Mouse (Mus musculus) testis, adult 2 months (tissue): ENCODE data around the gene Rcvrn. TPM values are rescaled to one million over a fixed set of nuclear protein-coding genes. Genes with fewer than 3 reads are reported as not detected.

ENCODE experiments used
- H3K27ac ChIP-seq: fragments of 200-500 bp; 2 replicates; pipeline ENCODE4 v1.5.1; 2012; ENCODE audit warnings: low read depth, low read length; ENCODE audit not compliant: control insufficient read depth, insufficient read depth
- H3K27me3 ChIP-seq: fragments of 200-500 bp; 2 replicates; pipeline ENCODE4 v1.6.1; 2012; ENCODE audit warnings: mild to moderate bottlenecking, low read length, moderate library complexity; ENCODE audit not compliant: control insufficient read depth, insufficient read depth
- H3K36me3 ChIP-seq: fragments of 200-500 bp; 2 replicates; pipeline ENCODE4 v1.6.1; 2012; ENCODE audit warnings: mild to moderate bottlenecking, low read length; ENCODE audit not compliant: control insufficient read depth, insufficient read depth
- H3K4me1 ChIP-seq: fragments of 200-500 bp; 2 replicates; pipeline ENCODE4 v1.6.1; 2012; ENCODE audit warnings: low read length; ENCODE audit not compliant: control insufficient read depth, insufficient read depth
- H3K4me3 ChIP-seq: fragments of 200-500 bp; 2 replicates; pipeline ENCODE4 v1.5.1; 2012; ENCODE audit warnings: low read depth, mild to moderate bottlenecking, low read length, moderate library complexity, mixed read lengths; ENCODE audit not compliant: control insufficient read depth
- CTCF ChIP-seq: fragments of 200-500 bp; IDR thresholded peaks from 2 replicates; pipeline ENCODE4 v1.5.1; 2012; ENCODE audit warnings: low read depth, mild to moderate bottlenecking, inconsistent platforms, low read length, moderate library complexity; ENCODE audit not compliant: control insufficient read depth, insufficient read depth, insufficient replicate concordance
- POLR2A ChIP-seq: fragments of 200-500 bp; IDR thresholded peaks from 2 replicates; pipeline ENCODE4 v1.6.1; 2012; ENCODE audit warnings: low read depth, mild to moderate bottlenecking, inconsistent platforms, low read length, moderate library complexity; ENCODE audit not compliant: control insufficient read depth
- polyA plus RNA-seq: library from polyadenylated mRNA; depleted of rRNA; stranded (reverse); fragments of >200 nt; gene quantifications from 2 replicates; pipeline ENCODE4 v1.2.3, GENCODE M21; 2012; rRNA removed

Rcvrn gene
- not detected in 2 replicates for polyA plus RNA-seq

DNA sequence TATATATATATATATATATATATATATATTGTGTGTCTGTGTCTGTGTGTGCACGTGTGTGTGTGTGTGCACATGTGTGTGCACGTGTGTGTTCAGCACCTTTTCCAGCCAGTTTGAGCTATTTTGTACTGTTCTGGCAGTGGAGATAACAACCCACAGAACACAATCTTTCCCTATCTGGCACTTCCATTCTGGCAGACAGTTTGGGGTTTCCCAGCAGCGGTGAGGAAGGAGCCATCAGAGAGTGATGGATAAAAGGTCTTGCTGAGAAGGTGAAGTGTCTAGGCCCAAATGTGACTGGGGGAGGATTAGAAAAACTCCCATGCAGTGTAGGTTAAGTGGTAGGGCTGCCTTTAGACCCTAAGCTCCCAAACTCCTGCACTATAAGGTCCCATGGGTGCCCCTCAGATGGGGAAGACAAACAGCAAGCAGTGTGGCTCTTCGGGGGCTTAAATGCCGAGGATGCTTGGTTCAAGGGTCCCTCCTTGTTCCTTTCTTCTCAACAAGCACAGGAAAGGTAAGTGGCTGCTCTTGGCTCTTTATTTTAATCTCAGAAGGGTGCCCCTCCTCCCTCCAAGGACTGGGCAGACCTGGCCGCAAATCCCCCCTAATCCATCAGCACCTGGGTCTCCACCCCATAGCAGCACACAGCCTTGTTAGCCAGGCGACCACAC lies at the start of gene Rcvrn:
Gene Rcvrn, plus strand, starts transcription at position 624 of the 674 bp plus-strand sequence.
- H3K27me3 ChIP-seq: no peaks in the 10 kb centered on the region
- H3K4me3 ChIP-seq: peak within 1 kb of the TSS; percentile 7
- no peaks in the 10 kb centered on the region for H3K36me3 ChIP-seq
- TF ChIP-seq CTCF: no peak
- no peak for TF ChIP-seq POLR2A
- peaks cover 8% of the 10 kb centered on the region for H3K4me1 ChIP-seq
- H3K27ac ChIP-seq: no peak within 1 kb of the TSS

GRCm38 (mm10) chr11:67647745-67648144 lies 47.4 kb upstream of the Rcvrn start:
- Histone ChIP-seq H3K36me3 (no peaks in the 10 kb centered on the region), H3K27me3 (no peaks in the 10 kb centered on the region), H3K27ac (peak overlapping the region; percentile 18), H3K4me3 (no peak overlapping the region), H3K4me1 (no peaks in the 10 kb centered on the region)
- TF ChIP-seq POLR2A (no peak), CTCF (peak; percentile 70; the same call in 1 of the 2 replicates)

DNA sequence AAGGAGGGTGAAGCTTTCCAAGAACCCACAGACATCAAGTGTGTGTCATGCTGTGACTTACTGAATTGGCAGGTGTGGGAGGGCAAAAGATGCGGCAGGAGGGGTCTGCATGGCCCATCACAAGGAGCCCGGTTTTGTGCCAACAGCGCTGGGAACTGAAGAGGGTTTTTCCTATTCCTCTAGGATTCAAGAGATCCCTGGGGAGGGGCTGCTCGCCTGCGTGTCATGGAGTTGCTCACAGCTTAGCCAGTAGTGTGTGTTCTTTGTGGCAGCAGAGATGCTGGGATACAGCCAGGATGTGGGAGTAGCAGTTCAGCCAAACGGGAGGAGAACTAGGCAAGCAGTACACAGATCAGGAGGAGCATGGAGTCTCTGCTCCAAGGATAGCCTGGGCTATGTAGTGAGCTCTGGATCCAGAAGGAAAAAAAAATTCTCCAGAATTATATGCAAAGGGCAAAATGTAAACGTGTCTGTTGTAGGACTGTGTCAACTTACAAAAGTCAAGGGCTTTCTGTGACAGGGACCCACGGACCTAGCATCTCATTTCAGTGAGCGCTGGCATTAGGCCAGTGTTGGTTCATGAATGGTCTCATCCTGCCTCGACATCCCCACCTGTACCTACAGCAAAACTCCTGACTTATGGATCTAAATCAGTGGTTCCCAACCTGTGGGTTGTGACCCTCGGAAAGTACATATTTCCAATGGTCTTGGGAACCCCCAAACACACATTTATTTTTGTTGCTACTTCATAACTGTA lies 46.3 kb upstream of the Rcvrn start:
- no peaks in the 10 kb centered on the region for H3K4me1 ChIP-seq
- H3K4me3 ChIP-seq: no peak overlapping the region
- TF ChIP-seq CTCF: no peak
- TF ChIP-seq POLR2A: no peak
- H3K27ac ChIP-seq: no peak overlapping the region
- no peaks in the 10 kb centered on the region for H3K27me3 ChIP-seq
- H3K36me3 ChIP-seq: no peaks in the 10 kb centered on the region

- H3K4me3 ChIP-seq: no peak overlapping the region
- no peaks in the 10 kb centered on the region for H3K36me3 ChIP-seq
- H3K27me3 ChIP-seq: no peaks in the 10 kb centered on the region
- TF ChIP-seq CTCF (no peak), POLR2A (no peak)
- H3K4me1 ChIP-seq: no peaks in the 10 kb centered on the region
- H3K27ac ChIP-seq: no peak overlapping the region
Observed at GRCm38 (mm10) chr11:67649971-67650707, 45.0 kb upstream of the Rcvrn start.

GRCm38 (mm10) chr11:67651731-67652130 lies 43.4 kb upstream of the Rcvrn start:
- no peak overlapping the region for H3K27ac ChIP-seq
- no peak overlapping the region for H3K4me3 ChIP-seq
- TF ChIP-seq CTCF (no peak), POLR2A (no peak)
- no peaks in the 10 kb centered on the region for H3K36me3 ChIP-seq
- no peaks in the 10 kb centered on the region for H3K4me1 ChIP-seq
- no peaks in the 10 kb centered on the region for H3K27me3 ChIP-seq

- H3K4me3 ChIP-seq: no peak overlapping the region
- TF ChIP-seq POLR2A (no peak), CTCF (peak; percentile 61; the same call in 1 of the 2 replicates)
- H3K27me3 ChIP-seq: no peaks in the 10 kb centered on the region
Observed at GRCm38 (mm10) chr11:67652194-67652892, 42.8 kb upstream of the Rcvrn start.

More at GRCm38 (mm10) chr11:67652194-67652892, 42.8 kb upstream of the Rcvrn start:
- no peaks in the 10 kb centered on the region for H3K4me1 ChIP-seq
- no peaks in the 10 kb centered on the region for H3K36me3 ChIP-seq
- H3K27ac ChIP-seq: no peak overlapping the region
